Comparison of ENCODE assay signal across 27 mouse cellular contexts in genomic region chr15:4167946-4168345, GRCm38 (mm10).
A peak's percentile ranks its signal among the peaks of the same experiment; 100 is the strongest.
DNase-seq lines count a peak whose midpoint lies in the region; ATAC-seq and TF ChIP-seq lines count a peak whose summit lies in the region.
"Had no signal": no experiment of that assay in that cellular context is flagged by ENCODE, and none has a peak within 500 bp of the region (broad histone marks: within the 10 kb centered on the region; RNA-seq: fewer than 3 reads in every experiment).

No protein-coding gene starts in this region.

- H3K4me2 ChIP-seq in intestine, embryonic 15.5 days (replicated peaks) = no peak overlapping the region
- H3K4me2 ChIP-seq in intestine, postnatal 0 days (replicated peaks; ENCODE audit: low read depth) = no peak overlapping the region
- no peak overlapping the region for H3K4me2 ChIP-seq in forebrain, postnatal 0 days (ENCODE audit: low read depth)
- H3K4me2 ChIP-seq: embryonic facial prominence, embryonic 13.5 days; embryonic facial prominence, embryonic 15.5 days; forebrain, embryonic 13.5 days; forebrain, embryonic 15.5 days had no signal

- H3K9ac ChIP-seq in intestine, embryonic 15.5 days = no peak overlapping the region
- no peak overlapping the region for H3K9ac ChIP-seq in intestine, postnatal 0 days (ENCODE audit: low read depth, low read length)
- no peak overlapping the region for H3K9ac ChIP-seq in forebrain, postnatal 0 days
- H3K9ac ChIP-seq: embryonic facial prominence, embryonic 13.5 days; embryonic facial prominence, embryonic 15.5 days; forebrain, embryonic 13.5 days; forebrain, embryonic 15.5 days had no signal

- H3K27me3 ChIP-seq in intestine, embryonic 15.5 days (replicated peaks) = no peaks in the 10 kb centered on the region
- no peaks in the 10 kb centered on the region for H3K27me3 ChIP-seq in intestine, postnatal 0 days (replicated peaks; ENCODE audit: control insufficient read depth, insufficient read depth, low read length)
- H3K27me3 ChIP-seq in small intestine, adult 2 months (ENCODE audit: control insufficient read depth, insufficient read depth, low read length) = no peaks in the 10 kb centered on the region
- H3K27me3 ChIP-seq in forebrain, postnatal 0 days (ENCODE audit: insufficient read depth, low read length) = no peaks in the 10 kb centered on the region
- H3K27me3 ChIP-seq: CH12.LX; embryonic facial prominence, embryonic 13.5 days; embryonic facial prominence, embryonic 15.5 days; forebrain, embryonic 13.5 days; forebrain, embryonic 15.5 days; Patski had no signal

- no peak overlapping the region for H3K27ac ChIP-seq in intestine, embryonic 15.5 days
- no peak overlapping the region for H3K27ac ChIP-seq in intestine, postnatal 0 days (ENCODE audit: low read depth, low read length)
- H3K27ac ChIP-seq in small intestine, adult 2 months (ENCODE audit: insufficient read depth, low read depth, low read length) = peak overlapping the region; percentile 45
- no peak overlapping the region for H3K27ac ChIP-seq in forebrain, postnatal 0 days (ENCODE audit: low read depth, low read length)
- H3K27ac ChIP-seq: embryonic facial prominence, embryonic 13.5 days; embryonic facial prominence, embryonic 15.5 days; forebrain, embryonic 13.5 days; forebrain, embryonic 15.5 days had no signal

- ATAC-seq in intestine, embryonic 15.5 days = peak; percentile 43; the same call in 1 of the 2 replicates
- ATAC-seq in intestine, postnatal 0 days = peak; percentile 90
- no peak for ATAC-seq in forebrain, postnatal 0 days
- ATAC-seq: activated CD4-positive, CD25-positive, alpha-beta regulatory T cell, adult 4 months; CD4-positive, CD25-positive, alpha-beta regulatory T cell, adult 4 months; forebrain, embryonic 13.5 days; forebrain, embryonic 15.5 days; Patski had no signal

- H3K9me3 ChIP-seq in intestine, embryonic 15.5 days = no peaks in the 10 kb centered on the region
- 0 out of 2 replicates have a peak, but pooled peaks cover 3% of the 10 kb centered on the region for H3K9me3 ChIP-seq in intestine, postnatal 0 days (ENCODE audit: control insufficient read depth)
- H3K9me3 ChIP-seq in forebrain, postnatal 0 days (ENCODE audit: low read length) = no peaks in the 10 kb centered on the region
- H3K9me3 ChIP-seq: embryonic facial prominence, embryonic 13.5 days; embryonic facial prominence, embryonic 15.5 days; forebrain, embryonic 13.5 days; forebrain, embryonic 15.5 days; G1E had no signal

- no peaks in the 10 kb centered on the region for H3K4me1 ChIP-seq in intestine, embryonic 15.5 days (replicated peaks)
- H3K4me1 ChIP-seq in intestine, postnatal 0 days (replicated peaks; ENCODE audit: control insufficient read depth, insufficient read depth, low read length) = no peaks in the 10 kb centered on the region
- no peaks in the 10 kb centered on the region for H3K4me1 ChIP-seq in small intestine, adult 2 months (ENCODE audit: control insufficient read depth, insufficient read depth, insufficient read length, low read length)
- H3K4me1 ChIP-seq in forebrain, postnatal 0 days (ENCODE audit: insufficient read depth) = no peaks in the 10 kb centered on the region
- H3K4me1 ChIP-seq: embryonic facial prominence, embryonic 13.5 days; embryonic facial prominence, embryonic 15.5 days; forebrain, embryonic 13.5 days; forebrain, embryonic 15.5 days had no signal

- TF ChIP-seq CTCF in intestine, postnatal 0 days (IDR thresholded peaks at IDR 0.05; ENCODE audit: low read depth) = no peak
- no peak for TF ChIP-seq CTCF in small intestine, adult 2 months (IDR thresholded peaks at IDR 0.05; ENCODE audit: extremely low read depth, insufficient read length, insufficient replicate concordance, low read depth, low read length)
- no peak for TF ChIP-seq CTCF in forebrain, postnatal 0 days (IDR thresholded peaks at IDR 0.05; ENCODE audit: low read depth)

- no peak for TF ChIP-seq POLR2A in small intestine, adult 2 months (IDR thresholded peaks at IDR 0.05; ENCODE audit: low read depth, low read length)

- H3K4me3 ChIP-seq in intestine, embryonic 15.5 days (replicated peaks) = no peak overlapping the region
- H3K4me3 ChIP-seq in intestine, postnatal 0 days (ENCODE audit: low read depth, low read length) = no peak overlapping the region
- H3K4me3 ChIP-seq in small intestine, adult 2 months (ENCODE audit: low read depth, low read length) = no peak overlapping the region
- H3K4me3 ChIP-seq in forebrain, postnatal 0 days (ENCODE audit: low read depth, low read length) = no peak overlapping the region
- H3K4me3 ChIP-seq: embryonic facial prominence, embryonic 13.5 days; embryonic facial prominence, embryonic 15.5 days; erythroblast, embryonic 14.5 days; forebrain, embryonic 13.5 days; forebrain, embryonic 15.5 days had no signal

- WGBS in intestine, embryonic 15.5 days = 72% methylated on average over 2 of the region's 2 CpGs
- 50% methylated on average over 2 of the region's 2 CpGs for WGBS in intestine, postnatal 0 days
- WGBS in small intestine, adult 2 months = 27% methylated on average over 2 of the region's 2 CpGs
- WGBS in forebrain, postnatal 0 days = 86% methylated on average over 2 of the region's 2 CpGs

- DNase-seq in liver = no peak
- DNase-seq in thymus, postnatal 25 days = no peak
- no peak for DNase-seq in forebrain, postnatal 0 days
- DNase-seq: adrenal gland, adult 8-10 months; adrenal gland, postnatal 14 days; adrenal gland, postnatal 36 days; B cell, adult 2 months; cerebellum, adult 11 months; cerebellum, adult 18-20 months; cerebellum, adult 8-10 months; cerebellum, adult 9-11 months; cerebellum, postnatal 14 days; cerebellum, postnatal 36 days; embryo, embryonic 11 days had no signal

- H3K36me3 ChIP-seq in intestine, embryonic 15.5 days = no peaks in the 10 kb centered on the region
- no peaks in the 10 kb centered on the region for H3K36me3 ChIP-seq in intestine, postnatal 0 days (ENCODE audit: control insufficient read depth, insufficient read depth)
- H3K36me3 ChIP-seq in small intestine, adult 2 months (ENCODE audit: control insufficient read depth, insufficient read depth, low read length) = no peaks in the 10 kb centered on the region
- H3K36me3 ChIP-seq in forebrain, postnatal 0 days (ENCODE audit: insufficient read depth) = no peaks in the 10 kb centered on the region
- H3K36me3 ChIP-seq: embryonic facial prominence, embryonic 13.5 days; embryonic facial prominence, embryonic 15.5 days; forebrain, embryonic 15.5 days; G1E had no signal
